Mouse (Mus musculus) lung, embryonic 14.5 days (tissue): ENCODE measurements at regions not wholly inside any gene's neighbourhood (a gene's known extent, or its start where the extent isn't known, plus 50 kb on each side); places are given as distances from the start of the nearest gene placed in this dataset.

Experiments used
- ATAC-seq: fragments of 200-750 bp; cut with Nextera tagmentation; 2 replicates; pipeline ENCODE4 v1.8.0; 2017; ENCODE audit warnings: mild to moderate bottlenecking, moderate TSS enrichment, moderate library complexity; ENCODE audit not compliant: insufficient read depth
- DNase-seq: peaks from one replicate; pipeline ENCODE4 v3.0.0-alpha.2; 2015
- H3K27ac ChIP-seq: fragments of 300-500 bp; sonication (generic); 2 replicates; pipeline ENCODE4 v1.5.1; 2014; ENCODE audit warnings: low read depth, mild to moderate bottlenecking, moderate library complexity
- H3K27me3 ChIP-seq: fragments of 300-500 bp; sonication (generic); 2 replicates; pipeline ENCODE4 v1.6.1; 2014; ENCODE audit warnings: low read length, control low read depth; ENCODE audit not compliant: insufficient read depth
- H3K36me3 ChIP-seq: fragments of 300-500 bp; sonication (generic); 2 replicates; pipeline ENCODE4 v1.6.1; 2014; ENCODE audit warnings: control low read depth; ENCODE audit not compliant: insufficient read depth
- H3K4me1 ChIP-seq: fragments of 300-500 bp; sonication (generic); 2 replicates; pipeline ENCODE4 v1.6.1; 2014; ENCODE audit warnings: antibody characterized with exemption, control low read depth; ENCODE audit not compliant: insufficient read depth
- H3K4me2 ChIP-seq: fragments of 300-500 bp; sonication (generic); 2 replicates; pipeline ENCODE4 v1.6.1; 2014; ENCODE audit warnings: mild to moderate bottlenecking
- H3K4me3 ChIP-seq: fragments of 300-500 bp; sonication (generic); 2 replicates; pipeline ENCODE4 v1.5.1; 2014; ENCODE audit warnings: low read depth, low read length
- H3K9ac ChIP-seq: fragments of 300-500 bp; sonication (generic); 2 replicates; pipeline ENCODE4 v1.6.1; 2014
- H3K9me3 ChIP-seq: fragments of 300-500 bp; sonication (generic); 2 replicates; pipeline ENCODE4 v1.6.1; 2016; ENCODE audit warnings: low read depth, low read length, control low read depth
- CTCF ChIP-seq: IDR thresholded peaks from 2 replicates; pipeline ENCODE4 v1.5.1; 2016; ENCODE audit warnings: antibody characterized with exemption, low read depth
- WGBS: fragments of 180-500 bp; shearing (Covaris S2); extraction: QIAGEN DNeasy Blood & Tissue Kit; methylation state at CpG from one replicate; pipeline ENCODE4 v1.1.7; 2014; 5-methylcytosine and 5-hydroxymethylcytosine counted together

DNA sequence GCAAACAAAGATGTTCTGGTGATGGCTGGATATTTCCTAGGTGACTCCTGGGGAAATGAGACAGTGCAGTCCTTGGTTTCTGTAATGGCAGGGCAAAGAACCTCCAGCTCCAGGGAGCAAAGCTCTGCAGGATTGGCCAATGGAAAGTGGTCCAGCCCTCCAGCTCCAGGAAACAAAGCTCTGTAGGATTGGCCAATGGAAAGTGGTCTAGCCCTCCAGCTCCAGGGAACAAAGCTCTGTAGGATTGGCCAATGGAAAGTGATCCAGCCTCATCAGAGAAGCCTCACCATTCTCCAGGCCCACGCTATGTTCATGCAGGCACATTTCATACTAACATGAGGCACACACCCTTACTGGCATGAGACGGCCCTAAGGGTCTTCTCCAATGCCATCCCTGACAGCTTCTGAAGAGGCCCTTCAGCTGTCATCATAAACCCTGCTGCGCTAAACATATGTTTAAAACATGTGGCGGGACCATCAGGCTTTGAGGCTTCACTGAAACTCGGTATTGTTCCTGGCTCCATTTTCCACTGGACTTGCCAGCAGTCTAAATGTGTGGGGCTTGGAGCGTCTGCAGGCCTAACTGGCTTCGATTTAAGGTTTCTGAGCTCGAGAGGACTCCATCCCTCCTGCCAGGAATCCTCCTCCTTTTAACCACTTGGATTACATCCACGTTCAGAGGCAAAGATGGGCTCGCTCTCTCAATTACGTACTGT lies 175.3 kb upstream of the Ccdc54 start:
- no peak overlapping the region for H3K27ac ChIP-seq
- no peaks in the 10 kb centered on the region for H3K9me3 ChIP-seq
- no peaks in the 10 kb centered on the region for H3K36me3 ChIP-seq
- no peaks in the 10 kb centered on the region for H3K27me3 ChIP-seq
- H3K4me1 ChIP-seq: no peaks in the 10 kb centered on the region
- H3K9ac ChIP-seq: no peak overlapping the region
- no peak for TF ChIP-seq CTCF
- ATAC-seq: no peak
- DNase-seq: no peak
- no peak overlapping the region for H3K4me3 ChIP-seq
- H3K4me2 ChIP-seq: no peak overlapping the region
- WGBS: 80% methylated on average over 11 of the region's 11 CpGs

DNA sequence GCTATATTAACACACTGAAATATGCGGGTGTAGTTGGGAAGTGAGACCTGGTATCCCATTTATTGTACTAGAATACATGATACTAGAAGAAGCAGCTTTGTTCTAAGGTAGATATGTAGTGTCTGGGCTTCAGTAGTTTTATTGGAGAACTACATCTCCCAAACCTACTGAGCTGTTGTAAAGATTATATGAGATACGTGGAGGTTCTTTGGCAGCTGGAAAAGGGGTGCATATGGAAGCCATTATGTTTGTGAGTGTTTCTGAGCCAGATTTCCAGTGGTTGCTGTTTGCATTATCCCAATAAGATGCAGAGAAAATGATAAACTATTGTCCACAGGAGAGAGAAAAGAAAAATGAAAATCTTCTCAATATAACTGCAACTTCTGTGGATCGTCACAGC lies 171.1 kb upstream of the Ccdc54 start:
- no peak for TF ChIP-seq CTCF
- H3K4me3 ChIP-seq: no peak overlapping the region
- H3K36me3 ChIP-seq: no peaks in the 10 kb centered on the region
- H3K4me2 ChIP-seq: no peak overlapping the region
- H3K9me3 ChIP-seq: no peaks in the 10 kb centered on the region
- no peak for ATAC-seq
- WGBS: 67% methylated on average over 3 of the region's 3 CpGs
- no peaks in the 10 kb centered on the region for H3K4me1 ChIP-seq
- no peak overlapping the region for H3K27ac ChIP-seq
- no peak overlapping the region for H3K9ac ChIP-seq
- H3K27me3 ChIP-seq: no peaks in the 10 kb centered on the region
- no peak for DNase-seq

DNA sequence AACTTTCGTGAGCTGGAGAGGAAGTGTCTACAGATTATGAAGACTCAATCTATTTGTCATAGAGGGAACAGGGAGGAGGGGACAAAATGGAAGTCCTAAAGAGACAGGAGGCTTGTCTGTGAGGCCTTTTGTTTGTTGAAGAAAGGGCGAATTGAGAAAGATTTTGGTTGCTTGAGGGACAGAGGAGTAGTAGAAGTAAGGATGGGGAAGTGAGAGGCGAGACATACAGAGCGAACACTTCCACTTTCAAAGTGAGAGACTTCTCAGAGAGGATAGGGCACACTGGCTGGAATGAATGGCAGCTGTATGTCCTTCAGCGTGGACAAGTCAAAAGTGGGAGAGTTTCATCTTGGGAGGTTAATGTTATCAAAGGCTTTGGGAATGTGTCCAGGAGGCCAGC lies 169.0 kb upstream of the Ccdc54 start:
- H3K4me2 ChIP-seq: no peak overlapping the region
- H3K27me3 ChIP-seq: no peaks in the 10 kb centered on the region
- no peak overlapping the region for H3K4me3 ChIP-seq
- no peak overlapping the region for H3K27ac ChIP-seq
- no peak for TF ChIP-seq CTCF
- no peaks in the 10 kb centered on the region for H3K9me3 ChIP-seq
- H3K4me1 ChIP-seq: no peaks in the 10 kb centered on the region
- H3K36me3 ChIP-seq: no peaks in the 10 kb centered on the region
- no peak overlapping the region for H3K9ac ChIP-seq
- DNase-seq: no peak
- no peak for ATAC-seq
- 80% methylated on average over 5 of the region's 5 CpGs for WGBS

DNA sequence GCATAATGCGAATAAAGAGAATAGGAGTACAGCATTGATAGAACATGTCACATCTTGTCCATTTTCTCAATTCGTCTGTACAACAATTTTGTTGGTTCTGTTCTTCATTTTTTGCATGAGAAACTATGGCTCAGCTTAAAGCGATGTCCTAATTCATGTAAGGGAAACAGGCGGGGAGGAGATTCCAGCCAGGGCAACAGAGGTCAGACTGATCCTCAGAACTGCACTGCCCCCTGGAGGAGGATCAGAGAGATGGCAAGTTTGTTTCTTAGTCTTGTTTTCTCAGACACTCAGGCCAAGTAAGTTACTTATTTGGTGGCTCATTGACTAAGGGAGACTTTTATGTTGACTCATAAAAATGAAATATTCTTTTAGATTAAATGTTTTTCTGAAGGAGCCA lies 165.7 kb upstream of the Ccdc54 start:
- Histone ChIP-seq H3K4me3 (no peak overlapping the region), H3K27me3 (no peaks in the 10 kb centered on the region), H3K36me3 (no peaks in the 10 kb centered on the region), H3K27ac (no peak overlapping the region), H3K9me3 (no peaks in the 10 kb centered on the region), H3K9ac (no peak overlapping the region), H3K4me1 (peaks cover 6% of the 10 kb centered on the region; the same call in 1 of the 2 replicates), H3K4me2 (no peak overlapping the region)
- no peak for ATAC-seq
- 59% methylated on average over 4 of the region's 4 CpGs for WGBS
- TF ChIP-seq CTCF: peak; percentile 60
- peak; percentile 57 for DNase-seq

DNA sequence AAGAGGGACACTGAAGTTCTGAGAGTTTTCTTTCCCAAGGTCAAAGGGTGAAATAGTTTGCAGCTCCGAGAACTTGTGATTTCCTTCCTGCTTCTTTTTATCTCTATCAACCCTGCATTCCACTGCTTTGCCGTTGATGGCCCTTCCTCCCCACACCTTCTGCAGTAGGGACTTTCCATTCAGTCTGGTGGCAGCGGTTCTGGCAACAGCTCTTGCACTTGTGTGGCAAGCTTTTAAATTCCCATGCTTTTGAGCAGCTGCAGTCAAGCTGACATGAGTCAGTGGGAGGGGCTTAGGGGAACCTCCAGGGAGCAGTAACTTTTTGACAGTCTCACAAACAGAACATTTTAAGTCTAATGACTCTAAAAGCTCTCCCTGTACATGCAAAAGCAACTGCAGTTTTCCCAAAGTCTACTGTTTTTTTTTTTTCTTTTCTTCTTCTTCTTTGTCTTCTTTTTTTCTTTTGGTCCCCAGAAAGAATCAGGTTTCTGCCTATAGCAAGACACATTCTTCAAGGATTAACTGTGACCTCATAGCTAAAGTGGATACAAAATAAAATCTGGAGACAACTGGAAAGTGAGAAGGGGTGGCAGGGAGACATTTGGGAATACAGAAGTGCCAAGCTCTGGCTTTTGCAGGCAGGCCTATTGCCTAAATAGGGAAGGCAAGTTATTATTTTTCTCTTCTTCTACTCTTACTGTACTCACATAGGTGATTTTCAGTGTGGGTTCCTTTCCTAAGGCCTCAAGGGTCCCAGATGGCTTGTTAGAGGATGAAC lies 162.8 kb upstream of the Ccdc54 start:
- H3K9me3 ChIP-seq: no peaks in the 10 kb centered on the region
- H3K27ac ChIP-seq: peak overlapping the region; percentile 68; the same call in 1 of the 2 replicates
- no peak overlapping the region for H3K9ac ChIP-seq
- ATAC-seq: peak; percentile 76
- TF ChIP-seq CTCF: no peak
- H3K27me3 ChIP-seq: no peaks in the 10 kb centered on the region
- DNase-seq: peak; percentile 79
- peaks cover 6% of the 10 kb centered on the region; the same call in 1 of the 2 replicates for H3K4me1 ChIP-seq
- no peaks in the 10 kb centered on the region for H3K36me3 ChIP-seq
- WGBS: under 1% methylated on average over 3 of the region's 3 CpGs
- no peak overlapping the region for H3K4me3 ChIP-seq
- peak overlapping the region; percentile 16; the same call in 1 of the 2 replicates for H3K4me2 ChIP-seq

DNA sequence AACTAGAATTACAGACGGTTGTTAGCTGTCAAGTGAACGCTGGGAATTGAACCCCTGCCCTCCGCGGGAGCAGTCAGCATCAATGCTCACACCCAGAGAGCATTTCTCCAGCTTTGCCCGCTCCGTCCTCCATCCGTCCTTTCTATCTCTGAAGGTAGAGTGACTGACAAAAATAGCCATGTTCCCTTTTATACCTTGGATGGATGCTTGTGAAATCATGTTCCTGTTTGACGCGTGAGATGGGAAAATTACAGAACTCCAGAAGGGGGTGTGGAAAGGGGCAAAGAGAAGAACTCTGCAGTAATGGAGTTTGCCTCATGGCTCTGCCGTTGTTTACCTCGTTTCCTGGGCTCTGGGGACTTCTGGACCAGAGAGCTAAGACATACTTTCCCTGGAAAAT lies 162.1 kb upstream of the Ccdc54 start:
- Histone ChIP-seq H3K4me3 (no peak overlapping the region), H3K9ac (no peak overlapping the region), H3K4me1 (peaks cover 6% of the 10 kb centered on the region; the same call in 1 of the 2 replicates), H3K36me3 (no peaks in the 10 kb centered on the region), H3K4me2 (no peak overlapping the region), H3K27ac (peak overlapping the region; percentile 66; the same call in 1 of the 2 replicates), H3K27me3 (no peaks in the 10 kb centered on the region), H3K9me3 (no peaks in the 10 kb centered on the region)
- no peak for DNase-seq
- peak; percentile 21; the same call in 1 of the 2 replicates for ATAC-seq
- TF ChIP-seq CTCF: no peak
- 70% methylated on average over 11 of the region's 11 CpGs for WGBS

DNA sequence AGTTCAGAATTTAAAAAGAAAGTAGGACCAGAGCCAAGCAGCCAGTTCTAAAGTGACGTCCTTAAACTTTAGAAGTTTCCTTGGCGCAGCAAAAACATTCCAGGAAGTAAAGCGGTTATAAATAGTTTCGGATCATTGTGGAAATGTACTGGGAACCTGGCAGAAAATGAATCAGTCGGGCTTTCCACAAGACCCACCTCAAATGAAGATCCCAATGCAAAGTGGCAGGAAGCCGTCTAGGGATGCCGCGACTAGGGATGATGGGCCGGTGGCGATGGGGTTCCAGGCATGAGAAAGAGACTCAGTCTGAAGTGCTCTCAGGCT lies 161.3 kb upstream of the Ccdc54 start:
- ATAC-seq (peak; percentile 36; the same call in 1 of the 2 replicates), DNase-seq (peak; percentile 86)
- Histone ChIP-seq H3K4me3 (no peak overlapping the region), H3K36me3 (no peaks in the 10 kb centered on the region), H3K9me3 (no peaks in the 10 kb centered on the region), H3K27me3 (no peaks in the 10 kb centered on the region), H3K9ac (no peak overlapping the region), H3K4me1 (peaks cover 6% of the 10 kb centered on the region; the same call in 1 of the 2 replicates), H3K27ac (peak overlapping the region; percentile 66), H3K4me2 (peak overlapping the region; percentile 25; the same call in 1 of the 2 replicates)
- 48% methylated on average over 10 of the region's 10 CpGs for WGBS
- no peak for TF ChIP-seq CTCF
